Mouse (Mus musculus) E14TG2a.4 (cell line): ENCODE results near the gene Commd4.

Experiments used
- CTCF ChIP-seq: conservative IDR thresholded peaks from 2 replicates; pipeline ENCODE4 v1.5.1; 2014; ENCODE audit warnings: low read length
- NANOG ChIP-seq: IDR thresholded peaks from 2 replicates; pipeline ENCODE4 v1.6.1; 2014; ENCODE audit warnings: borderline replicate concordance, low read length, mixed read lengths
- POU5F1 ChIP-seq: IDR thresholded peaks from 2 replicates; pipeline ENCODE4 v1.6.1; 2014; ENCODE audit warnings: low read length, borderline replicate concordance

- TF ChIP-seq CTCF: no peak
- TF ChIP-seq POU5F1: no peak
- no peak for TF ChIP-seq NANOG
These were observed 39.3 kb upstream of the Commd4 start for GRCm38 (mm10) chr9:57197414-57197813.
